Mouse (Mus musculus) cortical plate, adult 2 months (tissue): ENCODE measurements around the gene Slc27a4.

Experiments used
- CTCF ChIP-seq: fragments of 200-500 bp; IDR thresholded peaks from 2 replicates; pipeline ENCODE4 v1.5.1; 2011; ENCODE audit warnings: mild to moderate bottlenecking, control low read depth, low read length; ENCODE audit not compliant: insufficient read depth; ENCODE audit errors: extremely low read depth
- POLR2A ChIP-seq: fragments of 200-500 bp; IDR thresholded peaks from 2 replicates; pipeline ENCODE4 v1.6.1; 2011; ENCODE audit warnings: mild to moderate bottlenecking, low read length, control low read depth; ENCODE audit not compliant: insufficient read depth; ENCODE audit errors: extremely low read depth

GRCm38 (mm10) chr2:29857341-29857740, 54.9 kb downstream of the Slc27a4 start:
- TF ChIP-seq POLR2A (no peak), CTCF (no peak)
